Mouse (Mus musculus): ENCODE data around the gene Mamdc4.
"Not testable (repeated sequence)": the region's sequence is repeated elsewhere in the genome, so short reads cannot be mapped to it uniquely, and the experiment has no call there.

The Mamdc4 gene

GRCm38 (mm10) chr2:25557221-25557963 lies 17.3 kb downstream of the Mamdc4 start, which contains the start of gene Edf1:
Gene Edf1, plus strand, starts transcription at chr2:25557847.
- peak; percentile 93 for DNase-seq

GRCm38 (mm10) chr2:25556296-25556695 lies 18.3 kb downstream of the Mamdc4 start:
- DNase-seq: no peak

DNA sequence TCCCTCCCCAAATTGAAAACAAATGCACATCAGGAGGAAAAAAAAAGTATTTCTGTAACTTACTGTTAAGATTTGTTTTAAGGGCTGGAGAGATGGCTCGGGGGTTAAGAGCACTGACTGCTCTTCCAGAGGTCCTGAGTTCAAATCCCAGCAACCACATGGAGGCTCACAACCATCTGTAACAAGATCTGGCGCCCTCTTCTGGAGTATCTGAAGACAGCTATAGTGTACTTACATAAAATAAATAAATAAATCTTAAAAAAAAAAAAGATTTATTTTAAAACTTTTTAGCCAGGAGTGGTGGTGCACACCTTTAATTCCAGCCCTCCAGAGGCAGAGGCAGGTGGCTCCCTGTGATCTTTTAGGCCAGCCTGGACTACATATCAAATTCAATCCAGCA lies 19.2 kb downstream of the Mamdc4 start:
- not testable (repeated sequence) for DNase-seq

- not testable (repeated sequence) for DNase-seq
Observed at GRCm38 (mm10) chr2:25553171-25553786, 21.4 kb downstream of the Mamdc4 start.

DNA sequence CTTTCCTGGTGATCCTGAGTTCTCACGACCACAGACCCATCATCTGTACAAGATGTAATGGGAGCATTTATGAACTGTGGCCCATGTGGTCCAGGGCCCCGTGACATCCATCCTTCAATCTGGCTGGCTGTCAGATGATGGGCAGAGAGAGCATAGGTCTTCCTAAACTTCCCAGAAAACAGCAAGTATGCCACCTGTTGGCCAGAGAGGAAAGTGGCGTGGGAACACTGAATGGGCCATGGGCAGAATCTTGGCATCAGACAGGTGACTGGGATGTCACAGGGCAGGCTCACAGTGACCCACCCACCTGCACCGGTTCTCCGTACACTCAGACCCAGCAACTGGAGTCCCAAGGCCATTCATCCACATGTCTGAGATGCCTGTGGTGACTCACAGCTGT lies 23.5 kb downstream of the Mamdc4 start:
- no peak for DNase-seq

GRCm38 (mm10) chr2:25549021-25549991 lies 25.3 kb downstream of the Mamdc4 start:
- DNase-seq: no peak

DNA sequence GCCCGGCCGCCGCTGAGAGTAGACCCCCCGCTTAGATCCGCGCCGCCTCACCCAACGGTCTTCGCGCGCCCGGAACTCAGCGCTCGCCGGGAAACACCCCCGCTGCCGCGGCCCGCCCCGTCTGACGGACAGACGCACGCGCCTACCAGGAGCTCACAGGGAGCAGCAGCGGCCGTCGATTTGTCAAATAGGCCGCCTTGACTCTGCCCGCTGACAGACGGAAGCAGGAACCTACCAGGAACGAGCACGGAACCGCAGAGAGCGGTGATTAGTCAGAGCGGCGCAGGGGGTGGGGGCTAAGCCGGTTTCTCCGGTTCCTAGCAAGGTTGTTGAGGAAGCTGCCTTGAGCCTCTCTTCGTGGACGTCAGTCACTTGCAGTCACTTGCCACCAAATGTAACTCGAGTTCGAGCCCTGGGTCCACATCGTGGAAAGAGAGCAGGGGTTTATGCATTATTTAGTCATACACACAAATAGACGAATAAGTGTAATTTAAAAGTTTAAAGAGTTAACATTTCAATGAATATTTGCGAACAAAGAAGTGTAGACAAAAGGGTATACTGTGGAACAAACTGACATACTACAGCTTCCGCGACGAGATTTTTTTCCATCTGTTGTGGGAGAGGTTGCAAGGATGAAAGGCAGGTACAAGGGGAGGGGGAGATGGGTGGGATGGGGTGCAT lies 27.7 kb downstream of the Mamdc4 start, which contains the start of gene Traf2:
TSS of gene Traf2 (minus strand) at position 130 of the 681 bp plus-strand sequence.
- DNase-seq: peak; percentile 98

- DNase-seq: peak; percentile 61
Observed at GRCm38 (mm10) chr2:25545996-25546810, 28.4 kb downstream of the Mamdc4 start.

DNA sequence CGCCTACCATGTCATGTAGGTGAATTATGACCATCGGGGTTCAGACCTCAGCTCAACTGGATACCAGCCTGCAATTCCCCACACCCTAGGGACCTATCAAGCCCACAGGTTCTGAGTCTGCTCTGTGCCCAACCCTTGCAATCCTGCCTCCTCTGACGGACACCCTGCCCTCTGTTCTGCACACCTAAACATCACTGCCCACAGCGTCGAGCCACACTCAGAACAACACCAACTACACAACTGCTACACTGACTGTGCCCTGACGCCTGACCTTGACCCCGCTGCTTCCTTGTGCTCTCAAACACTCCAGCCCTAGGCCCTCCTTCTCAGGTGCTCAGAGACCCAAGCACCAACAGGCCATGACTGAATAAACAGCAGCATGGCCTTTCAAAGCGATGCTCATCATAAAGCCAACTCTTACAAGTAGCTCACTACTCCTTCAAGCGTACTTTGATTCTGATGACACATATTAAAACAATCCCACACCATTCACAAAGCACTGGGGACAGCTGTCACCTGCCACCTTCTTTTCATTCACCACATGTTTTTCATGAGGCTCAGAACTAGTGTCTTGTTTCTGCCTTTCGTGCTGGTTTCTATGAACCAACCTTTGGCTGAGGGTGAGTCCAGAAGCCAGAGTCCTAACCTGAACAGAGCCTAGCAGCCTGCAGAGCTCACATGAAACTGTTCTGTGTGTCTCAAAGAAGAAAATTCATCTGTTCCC lies 32.8 kb downstream of the Mamdc4 start:
- no peak for DNase-seq

GRCm38 (mm10) chr2:25540541-25540948 lies 34.1 kb downstream of the Mamdc4 start:
- no peak for DNase-seq

DNA sequence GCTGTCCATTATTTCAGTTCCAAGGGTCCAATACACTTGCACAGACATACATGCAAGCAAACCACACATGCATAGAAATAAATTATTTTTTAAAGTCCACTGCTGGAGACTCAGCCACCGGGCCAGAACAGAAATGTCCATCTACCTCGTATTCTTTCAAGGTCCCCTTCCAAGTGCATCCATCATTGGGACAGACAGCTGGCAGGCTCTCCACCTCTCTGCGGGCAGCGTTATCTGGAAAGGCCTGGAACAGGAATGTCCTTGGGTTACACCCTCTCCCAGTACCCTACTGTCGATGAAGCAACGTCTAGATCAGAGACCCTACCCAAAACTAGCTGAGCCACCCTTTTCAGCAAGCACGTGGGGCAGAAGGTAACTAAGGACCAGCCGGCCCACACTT lies 38.1 kb downstream of the Mamdc4 start:
- DNase-seq: no peak

GRCm38 (mm10) chr2:25534866-25535182 lies 39.8 kb downstream of the Mamdc4 start:
- DNase-seq: no peak

GRCm38 (mm10) chr2:25534178-25534865 lies 40.3 kb downstream of the Mamdc4 start:
- peak; percentile 79 for DNase-seq

DNA sequence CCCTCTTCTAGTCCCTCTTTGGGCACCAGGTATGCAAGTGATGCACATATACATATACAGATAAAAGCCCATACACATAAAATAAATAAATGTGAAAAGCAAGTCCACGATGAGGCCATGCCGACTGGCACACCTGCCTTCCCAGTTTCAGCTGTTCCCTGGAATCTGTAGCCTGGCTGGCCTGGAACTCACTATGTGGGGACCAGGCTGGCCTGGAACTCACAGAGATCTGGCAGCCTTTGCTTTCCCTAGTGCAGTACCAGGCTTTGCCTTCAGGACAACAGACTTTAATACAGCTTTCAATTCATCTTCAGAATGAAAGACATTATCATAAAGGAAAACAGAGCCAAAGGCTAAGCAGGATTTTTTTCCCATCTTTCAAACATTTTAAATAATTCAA lies 40.9 kb downstream of the Mamdc4 start:
- DNase-seq: no peak

DNA sequence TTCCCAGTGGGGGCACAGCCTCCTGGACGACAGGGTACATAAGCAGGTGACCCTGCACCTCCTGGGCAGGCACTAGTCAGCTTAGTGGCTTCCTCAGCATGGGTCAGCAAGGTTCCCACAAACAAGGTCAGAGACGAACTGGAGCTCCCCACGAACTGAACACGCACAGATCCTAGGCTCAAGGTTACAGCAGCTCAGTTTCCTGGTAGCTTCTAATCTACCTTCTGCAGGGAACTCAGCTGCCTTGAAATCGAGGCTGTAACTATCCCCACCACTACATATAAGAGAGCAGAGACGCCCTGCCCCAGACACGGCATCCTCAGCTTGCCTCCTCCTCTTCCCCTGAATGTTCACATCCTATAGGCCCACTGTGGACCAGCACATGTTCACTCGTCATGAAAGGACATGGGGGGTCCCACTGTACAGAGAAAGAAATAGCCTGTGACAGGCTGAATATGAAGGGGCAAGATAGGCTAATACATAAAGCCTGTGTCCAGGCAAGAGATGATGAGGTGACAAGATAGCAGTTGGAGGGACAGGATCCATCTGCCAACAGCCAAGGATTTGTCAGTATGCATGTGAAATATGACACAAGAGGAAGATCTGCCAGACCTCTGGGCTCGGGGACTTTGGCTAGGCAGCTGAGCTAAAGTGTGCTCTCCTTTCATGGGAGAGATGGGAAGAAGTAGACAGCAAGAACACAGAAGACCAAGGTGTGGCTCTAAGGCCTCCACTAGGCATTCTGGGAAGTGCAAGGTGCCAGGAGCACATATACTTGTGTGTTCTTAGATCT lies 47.9 kb downstream of the Mamdc4 start:
- no peak for DNase-seq
